Mouse (Mus musculus) cerebellum, postnatal 4 days (tissue): ENCODE data around the gene Esx1.

ENCODE experiments used
- DNase-seq, 2 experiments: peaks; one replicate each; pipeline ENCODE4 v3.0.0; 2022; ENCODE audit warnings: low spot score in 2 of 2, mixed read lengths in 1 of 2

The Esx1 gene

GRCm38 (mm10) chrX:137121718-137122117, at the start of gene Esx1:
Gene Esx1, minus strand, starts transcription at chrX:137122083.
- no peak for DNase-seq

DNA sequence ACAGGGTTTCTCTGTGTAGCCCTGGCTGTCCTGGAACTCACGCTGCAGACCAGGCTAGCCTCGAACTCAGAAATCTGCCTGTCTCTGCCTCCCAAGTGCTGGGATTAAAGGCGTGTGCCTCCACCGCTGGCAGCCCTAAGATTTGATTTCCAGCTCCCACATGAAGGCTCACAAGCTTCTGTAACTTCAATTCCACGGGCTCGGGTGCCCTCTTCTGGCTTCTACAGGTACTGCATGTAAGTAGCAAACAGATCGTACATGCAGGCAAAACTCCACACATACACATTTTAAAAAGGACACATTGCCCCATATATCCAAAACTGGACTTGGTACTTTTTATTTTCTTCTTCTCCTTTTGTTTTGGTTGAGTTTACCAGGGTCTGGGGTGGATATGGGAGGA, 48.1 kb upstream of the Esx1 start:
- DNase-seq: no peak

GRCm38 (mm10) chrX:137167658-137168057, 45.8 kb upstream of the Esx1 start:
- no peak for DNase-seq

DNA sequence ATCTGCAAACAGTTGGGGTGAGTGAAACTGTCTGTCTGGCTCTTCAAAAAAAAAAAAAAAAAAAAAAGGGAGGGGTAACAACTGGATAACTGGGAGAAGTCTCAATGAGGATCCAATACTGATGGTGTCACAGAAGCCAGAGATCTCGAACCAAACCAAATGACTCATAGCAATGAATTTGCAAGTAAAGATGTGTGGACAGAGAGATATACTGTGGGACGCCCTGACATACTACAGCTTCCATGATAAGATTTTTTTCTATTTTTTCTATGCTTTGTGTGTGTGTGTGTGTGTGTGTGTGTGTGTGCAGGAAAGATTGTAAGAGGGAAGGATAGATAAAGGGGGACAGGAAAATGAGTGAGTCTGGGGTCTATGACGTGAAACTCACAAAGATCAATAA, 43.7 kb upstream of the Esx1 start:
- no peak for DNase-seq

- DNase-seq: no peak
Observed at GRCm38 (mm10) chrX:137162700-137163099, 40.8 kb upstream of the Esx1 start.

- no peak for DNase-seq
Observed at GRCm38 (mm10) chrX:137160971-137161370, 39.1 kb upstream of the Esx1 start.

- DNase-seq: no peak
Observed at GRCm38 (mm10) chrX:137149050-137149449, 27.2 kb upstream of the Esx1 start.

DNA sequence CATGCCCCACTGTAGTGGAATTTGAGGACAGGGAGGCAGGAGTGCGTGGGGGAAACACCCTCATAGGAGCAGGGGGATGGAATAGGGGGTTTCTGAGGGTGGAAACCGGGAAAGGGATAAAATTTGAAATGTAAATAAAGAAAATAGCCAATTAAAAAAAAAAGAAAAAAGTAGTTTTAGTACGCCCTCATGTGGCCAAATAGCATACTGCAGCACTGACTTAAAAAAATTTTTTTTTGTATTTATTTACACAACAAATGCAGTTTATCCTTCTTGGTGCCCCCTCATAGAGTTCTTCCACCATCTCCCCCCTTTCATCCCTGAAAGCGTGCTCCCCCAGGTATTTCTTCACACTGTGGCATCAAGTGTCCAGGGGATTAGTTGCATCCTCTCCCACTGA, 22.8 kb upstream of the Esx1 start:
- no peak for DNase-seq

DNA sequence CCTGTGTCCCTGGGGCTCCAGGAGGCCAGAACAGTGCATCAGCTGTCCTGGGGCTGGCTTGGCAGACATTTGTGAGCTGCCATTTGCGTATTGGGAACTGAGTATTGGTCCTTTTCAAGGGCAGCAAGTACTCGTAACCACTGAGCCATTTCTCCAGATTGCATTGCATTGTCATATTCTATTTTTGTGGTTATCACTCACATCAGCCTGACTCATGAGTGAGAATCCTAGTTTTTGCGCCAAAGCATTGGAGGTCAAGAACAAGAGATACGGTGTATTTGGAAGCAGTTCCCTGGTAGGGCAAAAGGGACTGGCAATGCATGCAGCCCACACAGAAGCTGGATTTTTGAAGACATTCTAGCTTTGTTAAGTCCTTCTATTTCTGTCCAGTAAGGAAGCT, 21.8 kb upstream of the Esx1 start:
- no peak for DNase-seq

DNA sequence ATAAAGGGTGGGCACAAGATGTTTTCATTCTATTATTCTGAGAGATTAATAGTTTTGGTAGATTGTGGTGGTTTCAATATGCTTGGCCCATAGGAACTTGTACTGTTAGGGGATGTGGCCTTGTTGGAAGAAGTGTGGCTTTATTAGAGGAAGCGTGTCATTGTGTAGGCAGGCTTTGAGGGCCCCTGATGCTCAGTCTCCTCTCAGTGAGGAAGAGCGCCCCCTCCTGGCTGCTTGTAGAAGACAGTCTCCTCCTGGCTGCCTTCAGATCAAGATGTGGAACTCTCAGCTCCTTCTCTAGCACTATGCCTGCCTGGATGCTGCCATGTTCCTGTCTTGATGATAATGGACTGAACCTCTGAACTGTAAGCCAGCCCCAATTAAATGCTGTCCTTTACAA, 20.7 kb upstream of the Esx1 start:
- DNase-seq: no peak

GRCm38 (mm10) chrX:137141669-137142068, 19.8 kb upstream of the Esx1 start:
- peak; percentile 24 to 50 for DNase-seq

GRCm38 (mm10) chrX:137127542-137127941, 5.7 kb upstream of the Esx1 start:
- no peak for DNase-seq

GRCm38 (mm10) chrX:137119675-137120423, 2.0 kb downstream of the Esx1 start:
- DNase-seq: no peak

- peak in 1 of 2 experiments; percentile 59 for DNase-seq
Observed at GRCm38 (mm10) chrX:137118097-137118746, 3.7 kb downstream of the Esx1 start.

DNA sequence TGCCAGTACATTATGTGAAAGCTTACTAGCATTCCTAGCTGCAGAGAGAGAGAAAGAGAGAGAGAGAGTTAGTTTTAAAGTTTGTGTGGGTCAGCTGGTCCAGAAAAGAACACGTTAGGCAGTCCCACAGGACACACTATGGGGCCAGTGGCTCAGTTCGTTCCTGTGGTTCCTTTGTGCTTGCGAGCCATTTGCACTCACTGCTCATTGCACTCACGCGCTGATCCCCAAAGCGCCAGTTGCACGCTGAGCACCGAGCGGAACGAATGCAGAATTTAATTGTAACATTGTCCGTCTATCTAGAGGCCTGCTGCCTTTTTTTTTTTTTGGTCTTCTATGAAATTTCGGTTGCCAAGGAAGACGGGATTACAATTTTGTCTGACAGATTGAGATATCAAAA, 15.4 kb downstream of the Esx1 start:
- DNase-seq: no peak

- DNase-seq: no peak
Observed at GRCm38 (mm10) chrX:137104531-137104930, 17.4 kb downstream of the Esx1 start.
